Mouse (Mus musculus): ENCODE results near the gene Fam234b. TPM values are rescaled to one million over a fixed set of nuclear protein-coding genes. Genes with fewer than 3 reads are reported as not detected.

Fam234b gene
- polyA plus RNA-seq, 1 experiment from 2014 or later: 31.7 TPM

- Histone ChIP-seq H3K9ac (ENCODE audit: low read depth, low read length) (no peak overlapping the region), H3K4me1 (ENCODE audit: control insufficient read depth, low read depth, low read length) (no peaks in the 10 kb centered on the region; the same call in 1 of the 2 replicates), H3K9me3 (replicated peaks; ENCODE audit: control insufficient read depth, low read length) (no peaks in the 10 kb centered on the region), H3K27ac (ENCODE audit: low read length) (no peak overlapping the region), H3K4me3 (ENCODE audit: low read depth, low read length) (no peak overlapping the region), H3K4me2 (ENCODE audit: low read depth, low read length) (no peak overlapping the region), H3K27me3 (ENCODE audit: control insufficient read depth, insufficient read depth, low read depth, low read length) (no peaks in the 10 kb centered on the region; the same call in 1 of the 2 replicates), H3K36me3 (ENCODE audit: control insufficient read depth, insufficient read depth) (no peaks in the 10 kb centered on the region)
- WGBS (ENCODE audit: insufficient replicate concordance): 62% methylated on average over 8 of the region's 8 CpGs
- no peak for ATAC-seq (ENCODE audit: low read depth)
These were observed 47.8 kb downstream of the Fam234b start for GRCm38 (mm10) chr6:135245586-135245985.

- WGBS (ENCODE audit: insufficient replicate concordance): 33% methylated on average over 6 of the region's 6 CpGs
- peaks cover 18% of the 10 kb centered on the region for H3K27me3 ChIP-seq (ENCODE audit: control insufficient read depth, insufficient read depth, low read depth, low read length)
These were observed 50.1 kb downstream of the Fam234b start for GRCm38 (mm10) chr6:135247861-135248260.

DNA sequence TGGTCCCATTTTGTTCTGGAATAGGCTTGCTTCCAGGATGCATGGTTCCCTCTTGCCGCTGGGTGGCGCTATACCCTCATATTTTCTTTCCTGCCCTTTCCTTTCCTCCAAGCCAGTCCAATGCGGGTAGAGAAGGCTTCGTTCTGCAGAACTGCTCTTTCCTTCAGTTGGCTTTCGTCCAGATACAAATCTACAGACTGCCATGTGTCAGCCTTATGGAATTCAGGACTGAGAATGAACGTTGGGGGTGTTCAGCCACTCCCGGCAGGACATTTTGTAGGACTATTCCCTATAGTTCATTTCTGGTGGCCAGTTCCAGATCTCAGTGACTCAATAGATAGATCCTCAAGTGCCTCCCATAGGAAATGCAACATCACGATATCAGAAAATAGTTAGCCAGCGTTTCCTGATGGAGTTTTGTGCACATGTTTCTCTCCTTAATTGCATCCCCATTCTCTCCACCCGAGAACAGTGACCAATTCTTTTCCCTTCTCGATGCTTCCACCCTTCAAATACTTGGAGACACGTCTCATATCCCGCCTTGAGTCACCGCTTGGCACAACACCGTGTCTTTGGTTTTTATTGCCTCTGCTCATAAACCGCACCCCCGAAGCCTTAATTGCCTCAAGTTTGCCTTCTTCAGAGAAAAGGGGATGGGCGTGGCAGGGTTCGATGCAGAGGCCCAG lies 52.2 kb downstream of the Fam234b start:
- Histone ChIP-seq H3K9ac (ENCODE audit: low read depth, low read length) (no peak overlapping the region), H3K27ac (ENCODE audit: low read length) (no peak overlapping the region), H3K36me3 (ENCODE audit: control insufficient read depth, insufficient read depth) (no peaks in the 10 kb centered on the region), H3K27me3 (ENCODE audit: control insufficient read depth, insufficient read depth, low read depth, low read length) (peaks cover 23% of the 10 kb centered on the region), H3K4me1 (ENCODE audit: control insufficient read depth, low read depth, low read length) (no peaks in the 10 kb centered on the region; the same call in none of the 2 replicates), H3K4me2 (ENCODE audit: low read depth, low read length) (no peak overlapping the region), H3K9me3 (replicated peaks; ENCODE audit: control insufficient read depth, low read length) (no peaks in the 10 kb centered on the region), H3K4me3 (ENCODE audit: low read depth, low read length) (no peak overlapping the region)
- no peak for ATAC-seq (ENCODE audit: low read depth)
- WGBS (ENCODE audit: insufficient replicate concordance): 24% methylated on average over 19 of the region's 19 CpGs

More at GRCm38 (mm10) chr6:135247861-135248260, 50.1 kb downstream of the Fam234b start:
- Histone ChIP-seq H3K4me2 (ENCODE audit: low read depth, low read length) (no peak overlapping the region), H3K4me3 (ENCODE audit: low read depth, low read length) (no peak overlapping the region), H3K9me3 (replicated peaks; ENCODE audit: control insufficient read depth, low read length) (no peaks in the 10 kb centered on the region), H3K9ac (ENCODE audit: low read depth, low read length) (no peak overlapping the region), H3K4me1 (ENCODE audit: control insufficient read depth, low read depth, low read length) (no peaks in the 10 kb centered on the region; the same call in none of the 2 replicates), H3K36me3 (ENCODE audit: control insufficient read depth, insufficient read depth) (no peaks in the 10 kb centered on the region), H3K27ac (ENCODE audit: low read length) (no peak overlapping the region)
- ATAC-seq (ENCODE audit: low read depth): no peak

DNA sequence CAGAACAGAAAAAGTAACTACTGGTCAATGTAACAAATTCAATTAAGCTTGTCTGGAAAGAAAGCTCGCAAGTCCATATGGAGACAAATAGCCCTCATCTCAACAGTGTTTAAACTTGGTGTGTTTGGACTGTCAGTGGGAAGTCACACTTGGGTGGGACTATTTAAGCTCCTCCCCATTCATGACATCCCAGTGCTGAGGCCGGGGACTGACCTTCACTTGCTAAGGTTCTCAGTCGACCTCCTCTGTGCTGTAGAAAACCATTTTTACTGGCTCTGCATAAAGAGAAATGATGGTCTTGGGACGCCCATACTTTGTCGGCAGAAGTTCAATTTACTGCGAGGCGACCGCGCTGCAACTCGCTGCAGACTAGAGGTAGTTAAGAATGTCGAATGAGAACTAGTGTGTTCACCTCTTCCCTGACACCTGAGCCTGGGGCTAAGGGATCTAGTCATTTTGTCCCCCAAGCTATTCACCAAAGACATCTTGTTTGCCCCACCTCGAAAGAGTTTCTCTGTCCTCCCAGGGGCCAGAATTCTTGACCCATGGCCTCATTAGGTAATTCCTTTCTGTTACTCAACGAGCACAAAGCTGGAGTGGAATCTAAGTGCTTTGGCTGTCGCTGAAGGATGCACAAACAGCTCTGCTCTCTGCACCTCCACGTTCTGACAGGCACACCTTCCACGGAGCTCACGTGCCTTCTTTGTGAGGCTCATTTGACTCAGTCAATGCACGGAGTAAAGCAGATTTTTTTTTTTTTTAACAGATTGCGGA lies 53.3 kb downstream of the Fam234b start:
- no peaks in the 10 kb centered on the region for H3K36me3 ChIP-seq (ENCODE audit: control insufficient read depth, insufficient read depth)
- H3K27ac ChIP-seq (ENCODE audit: low read length): no peak overlapping the region
- H3K9ac ChIP-seq (ENCODE audit: low read depth, low read length): no peak overlapping the region
- no peaks in the 10 kb centered on the region for H3K9me3 ChIP-seq (replicated peaks; ENCODE audit: control insufficient read depth, low read length)
- H3K4me2 ChIP-seq (ENCODE audit: low read depth, low read length): no peak overlapping the region
- 53% methylated on average over 19 of the region's 19 CpGs for WGBS (ENCODE audit: insufficient replicate concordance)
- H3K4me1 ChIP-seq (ENCODE audit: control insufficient read depth, low read depth, low read length): no peaks in the 10 kb centered on the region; the same call in none of the 2 replicates
- ATAC-seq (ENCODE audit: low read depth): no peak
- H3K4me3 ChIP-seq (ENCODE audit: low read depth, low read length): no peak overlapping the region
- peaks cover 23% of the 10 kb centered on the region for H3K27me3 ChIP-seq (ENCODE audit: control insufficient read depth, insufficient read depth, low read depth, low read length)

GRCm38 (mm10) chr6:135251849-135252727 lies 54.3 kb downstream of the Fam234b start:
- Histone ChIP-seq H3K4me2 (ENCODE audit: low read depth, low read length) (no peak overlapping the region), H3K9me3 (replicated peaks; ENCODE audit: control insufficient read depth, low read length) (no peaks in the 10 kb centered on the region), H3K9ac (ENCODE audit: low read depth, low read length) (no peak overlapping the region), H3K27ac (ENCODE audit: low read length) (no peak overlapping the region), H3K4me3 (ENCODE audit: low read depth, low read length) (no peak overlapping the region), H3K36me3 (ENCODE audit: control insufficient read depth, insufficient read depth) (no peaks in the 10 kb centered on the region), H3K27me3 (ENCODE audit: control insufficient read depth, insufficient read depth, low read depth, low read length) (peaks cover 23% of the 10 kb centered on the region), H3K4me1 (ENCODE audit: control insufficient read depth, low read depth, low read length) (no peaks in the 10 kb centered on the region; the same call in none of the 2 replicates)
- ATAC-seq (ENCODE audit: low read depth): 0 out of 2 replicates have a peak, but pooled peaks have one; percentile 11
- 41% methylated on average over 24 of the region's 24 CpGs for WGBS (ENCODE audit: insufficient replicate concordance)

DNA sequence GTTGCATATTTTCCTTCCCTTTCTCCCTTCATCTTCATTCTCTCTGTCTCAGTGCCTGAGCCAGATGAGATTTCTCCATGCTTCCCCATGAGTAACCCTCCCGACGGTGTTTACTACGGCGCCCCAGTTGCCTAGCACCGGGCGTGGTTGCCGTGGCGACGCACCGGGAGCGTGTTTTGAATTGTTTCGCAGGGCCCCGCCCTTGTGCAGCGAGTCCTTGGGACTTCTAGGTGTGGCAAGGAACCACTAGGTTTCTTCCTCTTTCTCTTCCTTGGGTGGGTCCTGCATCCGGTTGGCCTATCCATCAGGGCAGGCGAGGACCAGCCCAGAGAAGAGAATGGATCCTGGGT lies 54.9 kb downstream of the Fam234b start:
- Histone ChIP-seq H3K4me2 (ENCODE audit: low read depth, low read length) (no peak overlapping the region), H3K4me3 (ENCODE audit: low read depth, low read length) (no peak overlapping the region), H3K36me3 (ENCODE audit: control insufficient read depth, insufficient read depth) (no peaks in the 10 kb centered on the region), H3K4me1 (ENCODE audit: control insufficient read depth, low read depth, low read length) (no peaks in the 10 kb centered on the region; the same call in none of the 2 replicates), H3K27me3 (ENCODE audit: control insufficient read depth, insufficient read depth, low read depth, low read length) (peaks cover 23% of the 10 kb centered on the region), H3K9ac (ENCODE audit: low read depth, low read length) (no peak overlapping the region), H3K27ac (ENCODE audit: low read length) (no peak overlapping the region), H3K9me3 (replicated peaks; ENCODE audit: control insufficient read depth, low read length) (no peaks in the 10 kb centered on the region)
- ATAC-seq (ENCODE audit: low read depth): peak; percentile 30; the same call in 1 of the 2 replicates
- 4% methylated on average over 16 of the region's 16 CpGs for WGBS (ENCODE audit: insufficient replicate concordance)

- no peak for ATAC-seq (ENCODE audit: low read depth)
These were observed 56.4 kb downstream of the Fam234b start, which contains the start of gene Gsg1 for GRCm38 (mm10) chr6:135254153-135254552. Gene Gsg1, minus strand, starts transcription at chr6:135254351.

DNA sequence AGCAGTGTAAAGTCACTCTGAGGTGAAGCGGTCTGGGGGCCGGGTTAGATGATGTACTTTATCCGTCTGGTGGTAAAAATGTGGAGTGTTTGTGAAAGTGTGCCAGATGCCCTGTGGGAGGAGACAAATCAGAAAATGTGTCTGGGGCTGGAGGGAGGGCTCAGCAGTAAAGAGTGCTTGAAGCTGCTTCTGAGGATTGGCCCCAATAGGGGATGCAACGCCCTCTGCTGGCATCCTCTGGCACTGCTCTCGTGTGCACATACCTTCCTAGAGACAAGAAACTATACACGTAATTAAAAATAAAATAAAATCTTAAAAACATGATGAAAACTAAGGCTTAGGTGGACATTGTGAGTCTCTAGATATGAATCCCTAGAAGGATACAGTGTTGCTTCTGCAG lies 62.7 kb downstream of the Fam234b start:
- Histone ChIP-seq H3K27me3 (ENCODE audit: control insufficient read depth, insufficient read depth, low read depth, low read length) (no peaks in the 10 kb centered on the region), H3K9me3 (replicated peaks; ENCODE audit: control insufficient read depth, low read length) (no peaks in the 10 kb centered on the region), H3K4me2 (ENCODE audit: low read depth, low read length) (no peak overlapping the region), H3K9ac (ENCODE audit: low read depth, low read length) (no peak overlapping the region), H3K27ac (ENCODE audit: low read length) (no peak overlapping the region), H3K4me1 (ENCODE audit: control insufficient read depth, low read depth, low read length) (no peaks in the 10 kb centered on the region), H3K36me3 (ENCODE audit: control insufficient read depth, insufficient read depth) (no peaks in the 10 kb centered on the region), H3K4me3 (ENCODE audit: low read depth, low read length) (no peak overlapping the region)
- ATAC-seq (ENCODE audit: low read depth): no peak
- 77% methylated on average over 6 of the region's 6 CpGs for WGBS (ENCODE audit: insufficient replicate concordance)

More at GRCm38 (mm10) chr6:135254153-135254552, 56.4 kb downstream of the Fam234b start, which contains the start of gene Gsg1:
- Histone ChIP-seq H3K4me3 (ENCODE audit: low read depth, low read length) (no peak within 1 kb of the TSS), H3K27me3 (ENCODE audit: control insufficient read depth, insufficient read depth, low read depth, low read length) (peaks cover 23% of the 10 kb centered on the region), H3K36me3 (ENCODE audit: control insufficient read depth, insufficient read depth) (no peaks in the 10 kb centered on the region), H3K4me1 (ENCODE audit: control insufficient read depth, low read depth, low read length) (no peaks in the 10 kb centered on the region; the same call in none of the 2 replicates), H3K9me3 (replicated peaks; ENCODE audit: control insufficient read depth, low read length) (no peaks in the 10 kb centered on the region), H3K27ac (ENCODE audit: low read length) (no peak within 1 kb of the TSS), H3K9ac (ENCODE audit: low read depth, low read length) (no peak within 1 kb of the TSS), H3K4me2 (ENCODE audit: low read depth, low read length) (no peak within 1 kb of the TSS)
- 69% methylated on average over 7 of the region's 7 CpGs for WGBS (ENCODE audit: insufficient replicate concordance)

Data from liver, embryonic 16.5 days (tissue).